Mouse (Mus musculus) G1E (cell line): ENCODE measurements at regions not wholly inside any gene's neighbourhood (a gene's known extent, or its start where the extent isn't known, plus 50 kb on each side); places are given as distances from the start of the nearest gene placed in this dataset.

Experiments
- CTCF ChIP-seq: IDR thresholded peaks from 2 replicates; pipeline ENCODE4 v1.5.1; 2012; ENCODE audit warnings: low read depth, low read length, inconsistent platforms, mixed read lengths
- GATA1 ChIP-seq: IDR thresholded peaks from 2 replicates; pipeline ENCODE4 v1.6.1; 2012; ENCODE audit warnings: borderline replicate concordance, low read length, inconsistent platforms, mixed read lengths

DNA sequence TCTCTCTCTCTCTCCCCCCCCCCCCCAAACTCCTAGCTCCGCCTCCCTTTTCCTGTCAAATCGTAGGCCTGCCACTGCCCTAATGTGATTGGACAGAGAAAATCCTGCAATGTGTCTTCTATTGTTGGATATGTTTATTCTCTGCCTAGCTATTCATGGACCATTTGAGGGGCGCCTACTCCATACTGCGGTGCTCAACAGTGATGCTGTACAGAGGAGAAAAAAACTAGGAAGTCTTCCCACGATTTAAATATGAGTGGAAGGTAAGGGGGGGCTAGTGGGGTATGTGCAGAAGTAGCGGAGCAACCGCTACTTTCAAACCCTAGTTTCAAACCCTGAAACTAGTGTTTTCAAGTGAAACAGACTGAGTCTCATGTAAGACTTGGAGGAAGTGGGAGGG, 151.6 kb upstream of the Tnfaip3 start:
- TF ChIP-seq CTCF = no peak
- no peak for TF ChIP-seq GATA1
